Mouse (Mus musculus) forebrain, embryonic 13.5 days (tissue): ENCODE results near the gene Tomm6. TPM values are rescaled to one million over a fixed set of nuclear protein-coding genes. Genes with fewer than 3 reads are reported as not detected.

ENCODE experiments used
- polyA plus RNA-seq: library from polyadenylated mRNA; unstranded; fragments of >200 nt; fragmentation: Nextera tagmentation; extraction: Ambion mirVana; gene quantifications from 2 replicates; pipeline ENCODE4 v1.2.1, GENCODE M21; 2015

Gene Tomm6
- polyA plus RNA-seq, 1 experiment from 2014 or later = 350 TPM

Other genes starting within 250 kb of the Tomm6 start
- gene Taf8, start 186.1 kb downstream of the Tomm6 start, polyA plus RNA-seq = 26.5 and 31.0 TPM in 2 replicates
- 67.6 and 75.8 TPM in 2 replicates for gene Ccnd3, start 183.3 kb downstream of the Tomm6 start, polyA plus RNA-seq
- gene Bysl, start 76.9 kb downstream of the Tomm6 start, polyA plus RNA-seq = 29.7 and 33.2 TPM in 2 replicates
- gene Med20, start 76.8 kb downstream of the Tomm6 start, polyA plus RNA-seq = 42.6 and 45.2 TPM in 2 replicates
- gene Gm20517, start 76.8 kb downstream of the Tomm6 start, polyA plus RNA-seq = 1.7 and 3.0 TPM in 2 replicates
- gene Usp49, start 57.7 kb downstream of the Tomm6 start, polyA plus RNA-seq = 10.2 and 11.2 TPM in 2 replicates
- gene Frs3, start 644 bp upstream of the Tomm6 start, polyA plus RNA-seq = 11.6 and 11.8 TPM in 2 replicates
- 0.21 and 0.54 TPM in 2 replicates for gene Gm21981, start 6.1 kb upstream of the Tomm6 start, polyA plus RNA-seq
- not detected in 2 replicates for gene Prickle4, start 6.3 kb upstream of the Tomm6 start, polyA plus RNA-seq
- not detected in 2 replicates for gene Pgc, start 38.5 kb upstream of the Tomm6 start, polyA plus RNA-seq
- gene Tfeb, start 48.6 kb upstream of the Tomm6 start, polyA plus RNA-seq = 1.5 and 1.7 TPM in 2 replicates
- gene Mdfi, start 146.3 kb upstream of the Tomm6 start, polyA plus RNA-seq = 2.6 and 3.1 TPM in 2 replicates
- gene Foxp4, start 236.3 kb upstream of the Tomm6 start, polyA plus RNA-seq = 13.4 and 15.6 TPM in 2 replicates